Mouse (Mus musculus) hindbrain, embryonic 12.5 days (tissue): ENCODE measurements around the gene Nhlrc1. TPM values are rescaled to one million over a fixed set of nuclear protein-coding genes. Genes with fewer than 3 reads are reported as not detected.
A peak's percentile ranks its signal among the peaks of the same experiment; 100 is the strongest.

ENCODE experiments used
- ATAC-seq: fragments of 200-750 bp; cut with Nextera tagmentation; 2 replicates; pipeline ENCODE4 v1.8.0; 2017; ENCODE audit warnings: moderate TSS enrichment; ENCODE audit not compliant: low FRiP score
- H3K27ac ChIP-seq: fragments of 300-500 bp; sonication (generic); 2 replicates; pipeline ENCODE4 v1.5.1; 2016; ENCODE audit warnings: mild to moderate bottlenecking
- H3K27me3 ChIP-seq: fragments of 300-500 bp; sonication (generic); 2 replicates; pipeline ENCODE4 v1.6.1; 2016; ENCODE audit warnings: mild to moderate bottlenecking
- H3K36me3 ChIP-seq: fragments of 300-500 bp; sonication (generic); 2 replicates; pipeline ENCODE4 v1.6.1; 2016; ENCODE audit warnings: mild to moderate bottlenecking
- H3K4me1 ChIP-seq: fragments of 300-500 bp; sonication (generic); 2 replicates; pipeline ENCODE4 v1.6.1; 2016
- H3K4me2 ChIP-seq: fragments of 300-500 bp; sonication (generic); replicated peaks from 2 replicates; pipeline ENCODE4 v1.6.1; 2016; ENCODE audit warnings: mild to moderate bottlenecking
- H3K4me3 ChIP-seq: fragments of 300-500 bp; sonication (generic); 2 replicates; pipeline ENCODE4 v1.5.1; 2016; ENCODE audit warnings: mild to moderate bottlenecking
- H3K9ac ChIP-seq: fragments of 300-500 bp; sonication (generic); 2 replicates; pipeline ENCODE4 v1.6.1; 2016; ENCODE audit warnings: mild to moderate bottlenecking, moderate library complexity
- H3K9me3 ChIP-seq: fragments of 300-500 bp; sonication (generic); replicated peaks from 2 replicates; pipeline ENCODE4 v1.6.1; 2016; ENCODE audit warnings: mild to moderate bottlenecking
- WGBS: fragments of 180-500 bp; shearing (Covaris S2); methylation state at CpG from one replicate; pipeline ENCODE4 v1.1.7; 2016; 5-methylcytosine and 5-hydroxymethylcytosine counted together
- polyA plus RNA-seq: library from polyadenylated mRNA; unstranded; fragments of >200 nt; fragmentation: Nextera tagmentation; extraction: Ambion mirVana; gene quantifications from 2 replicates; pipeline ENCODE4 v1.2.1, GENCODE M21; 2016

Nhlrc1 gene
- polyA plus RNA-seq, 1 experiment from 2014 or later, result 8.0 TPM

DNA sequence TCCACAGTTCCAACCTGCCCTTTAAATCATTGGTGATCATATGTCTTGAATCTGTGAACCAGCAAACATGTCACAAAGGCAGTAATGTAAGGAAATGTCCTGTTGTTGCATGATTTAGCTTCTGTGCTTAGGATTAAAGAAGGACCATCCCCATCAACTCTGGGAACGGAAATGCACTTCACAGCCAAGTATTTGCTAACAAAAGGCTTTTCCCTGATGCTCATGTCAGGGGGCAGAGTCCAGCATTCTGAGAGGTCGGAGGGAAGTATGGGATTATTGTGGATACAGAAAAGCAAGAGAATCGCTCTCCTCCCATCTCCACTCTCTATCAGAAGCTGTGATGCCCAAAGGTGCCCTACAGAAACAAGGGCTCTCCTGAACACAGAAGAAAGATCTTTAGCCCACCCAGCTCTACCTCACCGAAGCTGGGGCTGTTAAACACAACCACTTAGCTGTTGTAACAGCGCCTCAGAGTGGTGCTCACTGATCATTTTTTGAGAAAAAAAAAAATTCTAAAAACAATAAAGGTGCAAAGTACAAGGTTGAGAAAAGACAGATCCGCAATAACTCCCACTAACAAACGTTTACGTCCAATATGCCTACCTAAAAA is 27.5 kb upstream of the Nhlrc1 start:
- Histone ChIP-seq H3K4me1 (peaks cover 12% of the 10 kb centered on the region), H3K27me3 (no peaks in the 10 kb centered on the region), H3K27ac (no peak overlapping the region), H3K9me3 (no peaks in the 10 kb centered on the region), H3K4me2 (peak overlapping the region; percentile 100), H3K9ac (no peak overlapping the region), H3K36me3 (peaks cover 12% of the 10 kb centered on the region; the same call in 1 of the 2 replicates), H3K4me3 (peak overlapping the region; percentile 81)
- ATAC-seq, result no peak
- WGBS, result 58% methylated on average over 8 of the region's 8 CpGs

DNA sequence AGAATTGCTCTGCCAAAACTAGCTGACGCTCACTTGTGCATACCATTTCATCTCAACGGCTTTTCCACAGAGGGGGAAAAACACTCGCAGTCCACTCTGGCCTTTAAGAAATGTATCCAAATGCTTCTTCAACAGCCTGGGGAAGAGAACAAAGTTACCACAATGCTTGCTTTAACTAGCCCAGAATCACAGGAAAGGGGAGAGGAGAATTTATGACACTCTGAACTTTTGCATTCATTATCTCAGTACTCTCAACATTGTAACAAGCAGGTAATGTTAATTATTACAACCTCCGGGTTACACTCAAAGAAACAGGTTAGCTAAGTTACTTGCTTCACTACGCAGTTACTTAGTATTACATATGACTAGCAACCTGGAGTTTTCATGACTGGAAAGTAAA is 25.4 kb upstream of the Nhlrc1 start:
- no peaks in the 10 kb centered on the region for H3K27me3 ChIP-seq
- H3K36me3 ChIP-seq, result peaks cover 12% of the 10 kb centered on the region; the same call in 1 of the 2 replicates
- H3K9ac ChIP-seq, result no peak overlapping the region
- H3K9me3 ChIP-seq, result no peaks in the 10 kb centered on the region
- H3K4me3 ChIP-seq, result no peak overlapping the region
- peaks cover 12% of the 10 kb centered on the region for H3K4me1 ChIP-seq
- 95% methylated on average over 5 of the region's 5 CpGs for WGBS
- no peak for ATAC-seq
- no peak overlapping the region for H3K4me2 ChIP-seq
- no peak overlapping the region for H3K27ac ChIP-seq

DNA sequence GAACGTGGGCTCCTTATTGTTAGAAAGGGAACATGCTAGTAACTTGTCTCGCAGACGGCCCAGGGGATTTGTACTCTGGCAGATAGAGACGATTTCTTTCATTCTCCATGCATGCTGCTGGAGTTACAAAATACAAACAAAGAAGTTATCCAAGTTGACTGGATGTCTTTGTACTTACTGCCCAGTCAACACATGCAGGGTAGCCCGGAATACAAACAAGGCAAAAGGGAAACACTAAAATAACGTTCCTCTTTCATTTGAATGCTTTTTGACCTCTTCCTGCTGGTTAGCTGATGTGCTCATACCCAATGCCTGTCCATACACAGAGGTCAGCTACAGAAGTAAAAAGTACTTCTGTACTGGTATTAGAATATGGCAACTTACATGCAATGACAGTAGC is 23.3 kb upstream of the Nhlrc1 start:
- no peak overlapping the region for H3K9ac ChIP-seq
- no peak overlapping the region for H3K4me2 ChIP-seq
- ATAC-seq, result no peak
- no peaks in the 10 kb centered on the region for H3K27me3 ChIP-seq
- H3K4me3 ChIP-seq, result no peak overlapping the region
- peaks cover 16% of the 10 kb centered on the region; the same call in 1 of the 2 replicates for H3K36me3 ChIP-seq
- H3K9me3 ChIP-seq, result no peaks in the 10 kb centered on the region
- H3K27ac ChIP-seq, result no peak overlapping the region
- peaks cover 3% of the 10 kb centered on the region for H3K4me1 ChIP-seq
- 81% methylated on average over 6 of the region's 6 CpGs for WGBS

DNA sequence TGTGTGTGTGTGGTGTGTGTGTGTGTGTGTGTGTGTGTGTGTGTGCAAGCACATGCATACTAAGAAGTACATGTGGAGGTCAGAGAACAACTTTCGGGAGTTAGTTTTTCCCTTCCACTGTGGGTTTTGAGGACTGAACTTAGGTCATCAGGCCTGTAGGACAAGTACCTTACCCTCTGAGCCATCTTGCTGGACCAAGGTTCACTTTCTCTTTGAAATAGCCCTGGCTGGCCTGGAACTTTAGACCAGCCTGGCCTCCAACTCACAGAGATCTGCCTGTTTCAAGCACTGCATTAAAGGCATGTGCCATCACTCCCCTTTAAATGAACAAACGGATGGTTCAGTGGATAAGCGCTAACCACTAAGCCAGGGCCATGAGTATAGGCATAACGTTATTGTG is 19.0 kb upstream of the Nhlrc1 start:
- Histone ChIP-seq H3K9me3 (no peaks in the 10 kb centered on the region), H3K27ac (no peak overlapping the region), H3K4me2 (no peak overlapping the region), H3K36me3 (peaks cover 33% of the 10 kb centered on the region; the same call in 1 of the 2 replicates), H3K4me1 (no peaks in the 10 kb centered on the region), H3K9ac (no peak overlapping the region), H3K27me3 (no peaks in the 10 kb centered on the region), H3K4me3 (no peak overlapping the region)
- 87% methylated on average over 4 of the region's 4 CpGs for WGBS
- ATAC-seq, result no peak

DNA sequence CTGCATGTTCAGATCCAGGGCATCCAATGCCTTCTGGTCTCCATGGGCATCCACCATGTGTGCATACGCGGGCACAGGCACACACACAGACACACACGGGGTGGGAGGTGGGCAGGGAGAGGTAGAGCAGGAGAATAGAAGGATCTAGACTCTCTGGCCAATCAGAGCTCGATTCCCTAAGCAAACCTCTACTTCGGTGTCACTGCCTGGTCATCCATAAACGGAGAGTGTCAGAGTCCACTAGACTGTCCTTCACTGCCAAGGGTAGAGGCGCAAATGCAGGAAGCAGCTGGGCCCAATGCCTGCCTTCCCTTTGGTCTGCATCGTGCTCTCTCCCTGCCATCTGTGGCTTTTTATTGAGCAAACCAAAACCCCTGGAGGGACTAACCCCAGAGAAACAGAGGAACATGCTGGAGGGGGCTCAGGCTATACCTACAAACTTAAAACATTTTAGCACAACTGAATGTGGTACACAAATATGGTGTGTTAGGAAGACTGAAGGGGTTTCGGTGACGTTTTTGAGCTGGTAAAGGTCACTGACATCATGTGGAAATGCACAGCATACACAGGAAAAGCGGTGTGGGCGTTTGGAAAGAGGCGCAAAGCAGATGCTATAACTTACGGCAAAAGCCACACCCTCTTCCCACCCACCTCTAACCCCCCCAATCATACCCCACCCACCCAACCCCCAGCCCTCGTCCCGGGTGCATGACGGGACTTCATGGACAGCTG is 15.9 kb upstream of the Nhlrc1 start:
- H3K27me3 ChIP-seq, result no peaks in the 10 kb centered on the region
- H3K27ac ChIP-seq, result no peak overlapping the region
- WGBS, result 89% methylated on average over 17 of the region's 17 CpGs
- no peak for ATAC-seq
- H3K4me2 ChIP-seq, result no peak overlapping the region
- no peak overlapping the region for H3K9ac ChIP-seq
- no peaks in the 10 kb centered on the region for H3K4me1 ChIP-seq
- no peak overlapping the region for H3K4me3 ChIP-seq
- H3K9me3 ChIP-seq, result no peaks in the 10 kb centered on the region
- peaks cover 25% of the 10 kb centered on the region for H3K36me3 ChIP-seq

DNA sequence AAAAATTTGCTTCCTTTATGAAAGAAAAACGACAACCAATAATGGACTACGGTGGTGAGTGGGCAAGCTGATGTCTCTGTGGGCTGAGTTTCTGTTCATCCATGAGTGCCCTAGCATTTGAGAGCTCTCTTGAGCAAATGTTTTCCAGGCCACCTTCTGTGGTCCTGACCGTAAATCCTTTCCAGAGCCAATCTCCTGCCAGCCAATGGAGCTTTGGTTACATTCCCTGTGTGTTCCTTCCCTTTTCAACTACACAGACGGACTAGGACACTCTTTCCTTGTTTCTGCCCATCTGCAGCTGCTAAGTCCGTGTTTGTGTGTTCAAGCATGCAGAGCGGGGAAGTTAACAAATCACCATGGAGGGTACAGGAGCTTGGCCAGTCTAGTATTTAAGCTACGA is 6.1 kb upstream of the Nhlrc1 start:
- no peak for ATAC-seq
- 80% methylated on average over 7 of the region's 7 CpGs for WGBS
- H3K4me1 ChIP-seq, result no peaks in the 10 kb centered on the region
- H3K4me2 ChIP-seq, result no peak overlapping the region
- H3K9ac ChIP-seq, result no peak overlapping the region
- no peak overlapping the region for H3K4me3 ChIP-seq
- H3K27me3 ChIP-seq, result no peaks in the 10 kb centered on the region
- H3K27ac ChIP-seq, result no peak overlapping the region
- H3K36me3 ChIP-seq, result peaks cover 13% of the 10 kb centered on the region
- no peaks in the 10 kb centered on the region for H3K9me3 ChIP-seq

DNA sequence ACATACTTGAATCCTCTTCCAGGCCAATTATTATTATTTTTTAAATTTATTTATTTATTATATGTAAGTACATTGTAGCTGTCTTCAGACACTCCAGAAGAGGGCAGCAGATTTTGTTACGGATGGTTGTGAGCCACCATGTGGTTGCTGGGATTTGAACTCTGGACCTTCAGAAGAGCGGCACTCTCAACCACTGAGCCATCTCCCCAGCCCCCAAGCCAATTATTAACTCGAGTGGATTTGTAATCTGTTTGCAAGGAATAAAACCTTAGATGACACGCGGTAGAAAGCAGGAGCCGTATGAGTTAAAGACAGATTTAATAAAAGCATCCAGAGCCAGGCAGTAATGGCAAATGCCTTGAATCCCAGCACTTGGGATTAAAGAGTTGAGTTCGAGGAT is 5.1 kb upstream of the Nhlrc1 start:
- H3K27ac ChIP-seq, result no peak overlapping the region
- no peak for ATAC-seq
- H3K36me3 ChIP-seq, result peaks cover 4% of the 10 kb centered on the region; the same call in 1 of the 2 replicates
- H3K27me3 ChIP-seq, result 0 out of 2 replicates have a peak, but pooled peaks cover 2% of the 10 kb centered on the region
- H3K4me1 ChIP-seq, result no peaks in the 10 kb centered on the region
- no peak overlapping the region for H3K9ac ChIP-seq
- no peak overlapping the region for H3K4me3 ChIP-seq
- no peaks in the 10 kb centered on the region for H3K9me3 ChIP-seq
- WGBS, result 89% methylated on average over 7 of the region's 7 CpGs
- no peak overlapping the region for H3K4me2 ChIP-seq

DNA sequence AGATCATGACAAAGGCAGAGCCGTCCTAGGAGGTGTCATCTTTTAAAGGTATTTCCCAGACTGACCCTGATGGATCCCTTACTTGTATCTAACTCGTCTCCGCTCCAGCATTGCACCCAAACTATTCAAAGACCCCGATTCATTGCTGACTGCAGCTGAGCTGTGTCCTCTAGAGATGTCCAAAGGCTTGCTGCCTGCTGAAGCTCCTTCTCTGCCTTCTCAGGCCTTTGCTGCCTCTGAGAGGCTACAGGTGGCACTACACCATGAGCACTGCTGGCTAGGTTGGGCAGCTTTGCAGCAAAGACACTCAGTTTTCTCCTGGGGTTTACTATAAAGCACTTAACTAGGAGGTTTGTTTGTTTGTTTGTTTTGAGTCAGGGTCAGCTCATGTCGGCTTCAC is 2.6 kb upstream of the Nhlrc1 start:
- H3K27me3 ChIP-seq, result 0 out of 2 replicates have a peak, but pooled peaks cover 5% of the 10 kb centered on the region
- peaks cover 6% of the 10 kb centered on the region; the same call in 1 of the 2 replicates for H3K4me1 ChIP-seq
- no peaks in the 10 kb centered on the region; the same call in 1 of the 2 replicates for H3K36me3 ChIP-seq
- ATAC-seq, result no peak
- no peak overlapping the region for H3K4me2 ChIP-seq
- WGBS, result 41% methylated on average over 5 of the region's 5 CpGs
- no peak overlapping the region for H3K27ac ChIP-seq
- no peak overlapping the region for H3K9ac ChIP-seq
- no peaks in the 10 kb centered on the region for H3K9me3 ChIP-seq
- H3K4me3 ChIP-seq, result no peak overlapping the region

DNA sequence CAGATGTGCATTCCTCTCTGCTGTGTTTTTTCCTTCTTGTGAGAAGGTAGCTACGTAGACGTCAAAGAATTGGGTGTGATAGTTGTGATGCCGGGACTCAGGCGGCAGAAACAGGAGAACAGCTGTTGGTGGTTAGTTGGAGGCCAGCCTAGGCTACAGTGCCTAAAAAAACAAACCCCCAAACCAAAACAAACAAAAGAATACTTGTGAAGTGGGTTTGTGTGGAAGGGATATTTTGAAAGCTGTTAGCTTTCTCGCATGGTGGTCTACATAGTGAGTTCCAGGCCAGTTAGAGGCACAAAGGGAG is 498 bp upstream of the Nhlrc1 start:
- H3K4me2 ChIP-seq, result peak overlapping the region; percentile 99
- peaks cover 6% of the 10 kb centered on the region; the same call in 1 of the 2 replicates for H3K4me1 ChIP-seq
- H3K9me3 ChIP-seq, result peaks cover 15% of the 10 kb centered on the region
- no peak overlapping the region; the same call in 1 of the 2 replicates for H3K9ac ChIP-seq
- H3K27ac ChIP-seq, result no peak overlapping the region
- ATAC-seq, result no peak
- WGBS, result 68% methylated on average over 5 of the region's 5 CpGs
- H3K27me3 ChIP-seq, result 0 out of 2 replicates have a peak, but pooled peaks cover 9% of the 10 kb centered on the region
- 0 out of 2 replicates have a peak, but pooled peaks cover 4% of the 10 kb centered on the region for H3K36me3 ChIP-seq
- H3K4me3 ChIP-seq, result no peak overlapping the region

DNA sequence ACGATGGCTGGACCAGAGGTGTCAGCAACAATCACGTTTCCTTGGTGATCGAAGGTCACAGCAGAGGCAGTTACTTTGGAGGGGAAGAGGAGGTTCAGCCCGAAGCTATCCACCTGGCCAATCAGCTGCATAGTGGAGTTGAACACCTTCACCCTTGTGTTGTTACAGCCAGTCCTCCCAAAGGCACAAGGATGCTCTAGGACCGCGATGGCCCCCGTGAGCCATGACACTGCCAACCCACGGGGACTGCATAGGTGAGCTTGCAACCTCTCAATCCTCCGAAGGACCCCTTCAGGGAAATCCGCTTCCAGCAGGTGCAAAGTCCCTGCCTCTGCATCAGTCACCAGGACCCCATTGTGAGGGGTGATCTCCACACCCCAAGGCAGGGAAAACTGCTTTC is 910 bp downstream of the Nhlrc1 start:
- Histone ChIP-seq H3K36me3 (0 out of 2 replicates have a peak, but pooled peaks cover 4% of the 10 kb centered on the region), H3K4me3 (peak overlapping the region; percentile 50), H3K27ac (no peak overlapping the region), H3K27me3 (0 out of 2 replicates have a peak, but pooled peaks cover 9% of the 10 kb centered on the region), H3K4me2 (peak overlapping the region; percentile 99), H3K9ac (no peak overlapping the region), H3K4me1 (peaks cover 6% of the 10 kb centered on the region; the same call in 1 of the 2 replicates), H3K9me3 (peaks cover 21% of the 10 kb centered on the region)
- WGBS, result 56% methylated on average over 10 of the region's 10 CpGs
- ATAC-seq, result 0 out of 2 replicates have a peak, but pooled peaks have one; percentile 7

DNA sequence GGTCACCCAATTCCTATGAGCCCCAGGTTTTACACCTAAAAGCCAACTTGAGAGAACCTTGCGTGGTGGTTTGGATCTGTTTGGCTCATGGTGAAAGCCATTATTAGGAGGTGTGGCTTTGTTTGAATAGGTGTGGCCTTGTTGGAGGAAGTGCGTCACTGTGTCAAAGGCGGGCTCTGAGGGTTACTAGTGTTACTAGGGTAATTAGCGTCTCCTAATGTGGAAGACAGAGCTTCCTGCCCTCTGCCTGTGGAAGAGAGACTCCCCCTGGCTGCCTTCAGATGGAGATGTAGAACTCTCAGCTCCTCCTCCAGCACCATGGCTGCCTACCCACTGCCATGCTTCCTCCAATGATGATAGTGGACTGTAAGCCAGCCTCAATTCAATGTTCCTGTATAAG is 13.1 kb downstream of the Nhlrc1 start:
- WGBS, result 88% methylated on average over 4 of the region's 4 CpGs
- no peak overlapping the region for H3K9ac ChIP-seq
- no peak for ATAC-seq
- no peak overlapping the region for H3K4me2 ChIP-seq
- H3K27ac ChIP-seq, result no peak overlapping the region
- no peaks in the 10 kb centered on the region for H3K27me3 ChIP-seq
- no peak overlapping the region for H3K4me3 ChIP-seq
- no peaks in the 10 kb centered on the region for H3K4me1 ChIP-seq
- no peaks in the 10 kb centered on the region for H3K36me3 ChIP-seq
- no peaks in the 10 kb centered on the region for H3K9me3 ChIP-seq

DNA sequence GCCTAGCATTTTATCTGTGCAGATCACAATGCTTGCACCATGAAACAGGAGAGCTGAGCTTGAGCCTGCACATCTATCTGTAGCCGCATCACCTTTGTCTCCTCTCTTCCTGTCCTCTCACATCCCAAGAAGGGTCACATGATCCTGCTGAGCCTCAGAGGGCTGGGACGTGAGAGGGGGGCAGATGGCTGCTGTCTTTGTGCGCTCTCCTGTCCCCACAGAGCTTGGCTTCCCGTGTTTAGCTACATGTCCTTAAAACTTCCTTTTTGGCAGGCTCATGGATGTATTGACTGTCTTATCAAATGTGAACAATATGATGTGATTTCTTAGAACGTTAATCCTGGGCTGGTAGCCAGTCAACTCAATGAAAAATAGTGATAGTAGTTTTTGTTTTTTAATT is 15.2 kb downstream of the Nhlrc1 start:
- Histone ChIP-seq H3K27me3 (no peaks in the 10 kb centered on the region), H3K4me1 (no peaks in the 10 kb centered on the region), H3K36me3 (no peaks in the 10 kb centered on the region), H3K9me3 (no peaks in the 10 kb centered on the region), H3K4me2 (no peak overlapping the region), H3K27ac (no peak overlapping the region), H3K4me3 (no peak overlapping the region), H3K9ac (no peak overlapping the region)
- 63% methylated on average over 5 of the region's 5 CpGs for WGBS
- ATAC-seq, result no peak

DNA sequence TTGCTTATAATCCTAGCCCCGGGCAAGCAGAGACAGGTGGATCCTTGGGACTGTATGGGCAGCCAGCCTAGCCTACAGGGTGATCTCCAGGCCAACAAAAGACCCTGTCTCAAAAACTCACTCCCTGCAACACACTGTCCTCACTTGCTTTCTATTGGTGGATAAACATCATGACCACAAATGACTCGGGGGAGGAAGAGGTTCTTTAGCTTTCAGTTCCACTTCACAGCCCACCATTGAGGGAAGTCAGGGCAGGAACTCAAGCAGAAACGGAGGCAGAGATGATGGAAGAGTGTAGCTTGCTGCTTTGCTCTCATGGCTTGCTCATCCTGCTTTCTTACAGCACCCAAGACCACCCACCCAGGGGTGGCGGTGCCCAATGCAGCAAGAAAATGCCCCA is 17.3 kb downstream of the Nhlrc1 start:
- Histone ChIP-seq H3K9ac (no peak overlapping the region), H3K4me1 (no peaks in the 10 kb centered on the region), H3K27me3 (no peaks in the 10 kb centered on the region), H3K9me3 (no peaks in the 10 kb centered on the region), H3K27ac (no peak overlapping the region), H3K36me3 (no peaks in the 10 kb centered on the region), H3K4me2 (no peak overlapping the region), H3K4me3 (no peak overlapping the region)
- WGBS, result 68% methylated on average over 4 of the region's 4 CpGs
- ATAC-seq, result no peak
